Mouse (Mus musculus) heart, adult 2 months (tissue): Measurements from ENCODE around the gene Krt9.

ENCODE experiments used
- CTCF ChIP-seq: fragments of 200-600 bp; IDR thresholded peaks from 2 replicates; pipeline ENCODE4 v1.8.1; 2022; ENCODE audit warnings: antibody characterized with exemption, mild to moderate bottlenecking, moderate library complexity
- POLR2A ChIP-seq: fragments of 200-500 bp; IDR thresholded peaks from 2 replicates; pipeline ENCODE4 v1.6.1; 2011; ENCODE audit warnings: mild to moderate bottlenecking, low read depth, low read length, control low read depth; ENCODE audit not compliant: insufficient read depth

- TF ChIP-seq POLR2A (no peak), CTCF (no peak)
Measured at GRCm38 (mm10) chr11:100157908-100158477, 35.1 kb downstream of the Krt9 start.
